Mouse (Mus musculus): ENCODE measurements around the gene Zfp119b. TPM values are rescaled to one million over a fixed set of nuclear protein-coding genes. Genes with fewer than 3 reads are reported as not detected.

Gene Zfp119b
- 4.3 and 5.5 TPM in 2 replicates for polyA plus RNA-seq (2015; fragmentation: Nextera tagmentation; extraction: Ambion mirVana)

DNA sequence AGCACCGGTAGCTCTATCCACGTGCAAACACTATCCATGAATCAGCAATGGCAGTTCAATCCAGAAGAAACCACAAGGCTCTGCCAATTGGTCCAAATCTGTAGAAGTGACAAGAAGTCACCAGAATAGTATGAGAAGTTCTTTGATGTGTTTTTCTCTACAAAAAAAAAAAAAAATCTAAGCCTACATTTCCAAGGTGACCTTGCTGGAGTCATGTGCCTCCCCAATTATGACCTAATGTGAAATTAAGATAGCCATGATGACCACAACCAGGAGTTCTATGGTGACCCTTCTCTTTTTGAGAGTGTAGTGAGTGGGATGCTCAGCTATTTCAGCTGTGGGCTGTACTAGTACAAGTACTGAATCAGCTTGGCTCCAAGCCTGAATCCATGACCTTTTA, at the start of gene Zfp119b:
TSS of gene Zfp119b (minus strand) at position 101 of the 400 bp plus-strand sequence.
- H3K4me2 ChIP-seq, result no peak within 1 kb of the TSS
- H3K27ac ChIP-seq, result no peak within 1 kb of the TSS
- WGBS, result 84% methylated on average over 2 of the region's 2 CpGs
- no peak within 1 kb of the TSS for H3K9ac ChIP-seq
- H3K36me3 ChIP-seq, result no peaks in the 10 kb centered on the region
- H3K9me3 ChIP-seq (replicated peaks), result no peaks in the 10 kb centered on the region
- peaks cover 4% of the 10 kb centered on the region; the same call in 1 of the 2 replicates for H3K4me1 ChIP-seq (replicated peaks)
- H3K27me3 ChIP-seq, result peaks cover 5% of the 10 kb centered on the region; the same call in 1 of the 2 replicates
- ATAC-seq (replicated peaks; ENCODE audit: insufficient number of reproducible peaks, insufficient read depth, low FRiP score, low read depth), result no peak
- no peak within 1 kb of the TSS for H3K4me3 ChIP-seq

DNA sequence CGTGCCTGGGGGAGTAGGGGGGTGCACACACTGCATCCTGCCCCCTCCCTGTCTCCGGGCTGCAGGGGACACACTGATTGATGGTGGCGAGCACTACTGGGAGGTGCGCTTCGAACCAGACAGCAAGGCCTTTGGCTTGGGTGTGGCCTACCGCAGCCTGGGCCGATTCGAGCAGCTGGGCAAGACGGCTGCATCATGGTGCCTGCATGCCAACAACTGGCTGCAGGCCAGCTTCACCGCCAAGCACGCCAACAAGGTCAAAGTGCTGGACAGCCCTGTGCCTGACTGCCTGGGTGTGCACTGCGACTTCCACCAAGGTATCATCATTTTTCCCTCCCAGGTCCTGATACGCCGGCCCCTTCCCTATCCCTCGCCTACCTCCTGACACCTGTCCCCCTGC, 46.7 kb upstream of the Zfp119b start:
- Histone ChIP-seq H3K27ac (no peak overlapping the region), H3K4me2 (no peak overlapping the region), H3K9me3 (replicated peaks) (no peaks in the 10 kb centered on the region), H3K36me3 (no peaks in the 10 kb centered on the region), H3K4me3 (no peak overlapping the region), H3K27me3 (peaks cover 16% of the 10 kb centered on the region), H3K4me1 (replicated peaks) (no peaks in the 10 kb centered on the region), H3K9ac (no peak overlapping the region)
- ATAC-seq (replicated peaks; ENCODE audit: insufficient number of reproducible peaks, insufficient read depth, low FRiP score, low read depth), result no peak
- 79% methylated on average over 15 of the region's 15 CpGs for WGBS

DNA sequence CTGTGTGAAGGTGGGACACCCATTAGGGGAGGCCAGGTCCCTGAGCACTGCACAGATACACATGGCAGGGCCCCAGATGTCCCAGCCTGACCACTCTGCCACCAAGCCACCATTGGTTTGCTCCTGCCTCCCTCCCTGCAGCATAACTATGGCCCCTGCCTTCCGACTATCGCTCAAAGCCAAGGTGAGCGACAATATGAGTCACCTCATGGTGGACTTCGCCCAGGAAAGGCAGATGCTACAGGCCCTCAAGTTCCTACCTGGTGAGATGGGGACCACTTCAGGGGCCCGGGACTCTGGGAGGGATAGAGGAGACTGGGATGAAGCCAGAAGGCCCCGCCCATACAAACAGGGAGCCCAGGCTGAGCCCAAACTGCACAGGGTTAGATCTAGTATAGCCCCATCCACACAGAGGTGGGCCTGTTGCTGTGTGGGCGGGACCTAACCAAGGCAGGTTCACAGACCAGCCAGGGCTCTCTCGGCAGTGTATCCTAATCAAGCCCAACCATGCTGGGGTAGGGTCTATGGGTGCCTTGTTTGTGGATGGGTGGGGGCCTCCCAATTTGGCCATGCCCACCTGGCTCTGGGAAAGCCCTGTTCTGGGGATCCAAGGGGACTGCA, 41.1 kb upstream of the Zfp119b start:
- Histone ChIP-seq H3K27me3 (peaks cover 26% of the 10 kb centered on the region), H3K4me2 (no peak overlapping the region), H3K9me3 (replicated peaks) (no peaks in the 10 kb centered on the region), H3K4me1 (replicated peaks) (peaks cover 6% of the 10 kb centered on the region), H3K9ac (no peak overlapping the region), H3K36me3 (no peaks in the 10 kb centered on the region), H3K27ac (no peak overlapping the region), H3K4me3 (no peak overlapping the region)
- no peak for ATAC-seq (replicated peaks; ENCODE audit: insufficient number of reproducible peaks, insufficient read depth, low FRiP score, low read depth)
- WGBS, result 70% methylated on average over 8 of the region's 8 CpGs

DNA sequence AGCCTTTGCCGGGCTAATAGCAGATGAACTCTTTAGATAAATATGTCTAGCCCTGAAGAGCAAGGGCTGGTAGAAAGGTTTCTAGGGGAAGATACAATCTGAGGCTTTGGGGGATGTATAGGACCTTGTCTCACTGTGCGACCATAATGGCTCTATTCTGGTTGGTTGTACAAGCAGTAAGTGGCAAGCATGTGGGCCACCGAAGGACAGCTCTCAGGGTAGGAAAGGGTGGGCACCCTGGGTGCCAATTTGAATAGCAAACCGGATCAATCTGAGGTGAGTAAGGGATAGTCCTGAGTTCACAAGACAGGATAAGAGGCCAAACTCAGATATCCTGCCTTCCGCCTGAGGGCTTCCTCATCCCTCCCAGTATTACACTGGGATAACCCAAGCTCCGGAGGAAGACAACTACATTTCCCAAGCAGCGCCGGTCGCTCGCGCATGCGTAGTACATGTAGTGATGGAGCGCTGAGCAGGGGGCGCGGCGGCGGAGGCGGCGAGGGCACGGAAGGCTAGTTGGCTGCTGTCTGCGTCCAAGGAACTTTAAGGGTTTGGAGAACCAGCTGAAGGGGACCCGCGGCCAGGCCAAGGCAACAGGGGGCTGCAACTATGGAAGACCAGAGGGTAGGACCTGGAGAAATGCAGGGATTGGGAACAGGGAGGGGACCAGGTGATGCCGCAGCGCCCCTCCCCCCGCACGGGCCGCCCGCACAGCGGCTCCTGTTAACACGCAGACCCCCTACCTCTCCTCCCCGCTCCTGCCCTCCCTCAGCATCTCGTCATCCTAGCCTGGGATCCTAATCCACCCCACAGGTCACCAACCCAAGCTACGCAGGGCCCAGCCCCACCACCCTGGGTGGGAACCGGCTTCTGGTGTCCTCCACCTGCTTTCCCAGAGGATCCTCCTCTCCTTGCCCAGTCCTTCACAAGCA, 37.0 kb upstream of the Zfp119b start, which contains the start of gene Fsd1:
TSS of gene Fsd1 (plus strand) at position 480 of the 932 bp plus-strand sequence.
- Histone ChIP-seq H3K4me2 (peak within 1 kb of the TSS; percentile 55), H3K36me3 (no peaks in the 10 kb centered on the region), H3K4me1 (replicated peaks) (peaks cover 6% of the 10 kb centered on the region), H3K27ac (no peak within 1 kb of the TSS), H3K4me3 (peak within 1 kb of the TSS; percentile 37), H3K9ac (0 out of 2 replicates have a peak within 1 kb of the TSS, but pooled peaks have one; percentile 15), H3K27me3 (peaks cover 27% of the 10 kb centered on the region), H3K9me3 (replicated peaks) (no peaks in the 10 kb centered on the region)
- 8% methylated on average over 35 of the region's 35 CpGs for WGBS
- peak; percentile 23; the same call in 1 of the 2 replicates for ATAC-seq (replicated peaks; ENCODE audit: insufficient number of reproducible peaks, insufficient read depth, low FRiP score, low read depth)

DNA sequence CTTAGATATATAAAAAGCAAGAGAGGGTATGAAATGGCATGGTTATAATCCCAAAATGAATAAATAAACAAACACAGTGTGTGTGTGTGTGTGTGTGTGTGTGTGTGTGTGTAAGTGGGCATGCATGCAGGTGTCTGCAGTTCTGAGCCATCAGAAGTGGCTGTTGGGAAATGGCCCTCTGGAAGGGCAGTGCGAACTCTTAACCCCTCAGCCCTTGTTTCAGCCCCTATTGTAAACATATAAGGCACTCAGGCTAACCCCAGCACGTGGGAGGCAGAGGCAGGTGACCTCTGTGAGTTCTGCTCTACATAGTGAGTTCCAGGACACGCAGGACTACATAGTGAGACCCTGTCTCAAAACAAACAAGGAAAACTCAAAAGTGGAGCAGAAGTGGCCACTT, 28.0 kb upstream of the Zfp119b start:
- Histone ChIP-seq H3K4me2 (no peak overlapping the region), H3K4me1 (replicated peaks) (peaks cover 9% of the 10 kb centered on the region), H3K27ac (no peak overlapping the region), H3K27me3 (0 out of 2 replicates have a peak, but pooled peaks cover 11% of the 10 kb centered on the region), H3K4me3 (no peak overlapping the region), H3K36me3 (no peaks in the 10 kb centered on the region), H3K9ac (no peak overlapping the region), H3K9me3 (replicated peaks) (no peaks in the 10 kb centered on the region)
- 47% methylated on average over 3 of the region's 3 CpGs for WGBS
- ATAC-seq (replicated peaks; ENCODE audit: insufficient number of reproducible peaks, insufficient read depth, low FRiP score, low read depth), result no peak

DNA sequence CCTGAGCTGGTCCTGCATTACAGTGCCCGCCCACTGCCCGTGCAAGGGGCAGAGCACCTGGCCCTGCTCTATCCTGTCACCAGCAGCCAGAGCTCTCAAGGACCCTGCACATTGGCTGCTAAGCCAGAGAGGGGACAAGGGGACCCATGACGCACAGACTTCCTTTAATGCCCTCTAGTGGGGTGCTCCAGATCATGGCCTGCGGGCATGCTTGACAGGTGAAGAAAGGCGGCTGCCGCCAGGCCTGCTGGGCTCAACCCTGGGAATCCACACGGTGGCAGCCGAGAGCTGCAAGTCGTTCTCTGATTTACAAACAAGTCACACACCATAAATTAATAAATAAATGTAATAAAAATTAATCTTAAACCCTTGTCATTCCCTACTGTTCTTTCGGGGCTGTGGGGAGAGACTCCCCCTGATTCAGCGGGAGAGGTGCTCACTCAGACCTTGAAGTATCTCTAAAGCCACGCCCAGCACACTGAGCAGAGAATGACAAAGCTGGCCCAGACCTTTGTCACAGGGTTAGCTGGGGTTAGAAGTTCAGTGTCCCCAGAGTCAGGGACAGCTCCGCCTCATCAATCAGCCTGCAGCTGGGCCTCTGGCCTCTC, 27.1 kb upstream of the Zfp119b start:
- Histone ChIP-seq H3K27me3 (peaks cover 15% of the 10 kb centered on the region), H3K4me1 (replicated peaks) (peaks cover 10% of the 10 kb centered on the region), H3K36me3 (no peaks in the 10 kb centered on the region), H3K9me3 (replicated peaks) (no peaks in the 10 kb centered on the region), H3K4me2 (0 out of 2 replicates have a peak overlapping the region, but pooled peaks have one; percentile 13), H3K27ac (no peak overlapping the region), H3K9ac (no peak overlapping the region), H3K4me3 (no peak overlapping the region)
- 15% methylated on average over 13 of the region's 13 CpGs for WGBS
- ATAC-seq (replicated peaks; ENCODE audit: insufficient number of reproducible peaks, insufficient read depth, low FRiP score, low read depth), result peak; percentile 28; the same call in 1 of the 2 replicates

DNA sequence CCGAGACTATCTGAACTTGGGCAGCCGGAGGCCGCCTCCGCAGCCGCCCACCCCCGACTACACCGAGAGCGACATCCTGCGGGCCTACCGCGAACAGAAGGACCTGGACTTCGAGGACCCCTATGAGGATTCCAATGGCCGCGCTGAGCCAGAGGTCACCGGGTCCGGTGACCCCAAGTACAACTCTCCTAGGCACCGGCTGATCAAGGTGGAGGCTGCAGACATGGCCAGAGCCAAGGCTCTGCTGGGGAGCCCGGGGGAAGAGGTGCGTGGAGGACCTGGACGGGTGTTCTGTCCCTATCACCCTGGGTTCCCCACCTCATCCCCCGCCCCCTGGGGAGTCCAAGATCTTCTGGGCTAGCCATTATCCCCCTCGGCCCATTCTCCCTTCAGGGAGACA, 22.2 kb upstream of the Zfp119b start:
- H3K9ac ChIP-seq, result no peak overlapping the region
- peaks cover 29% of the 10 kb centered on the region for H3K27me3 ChIP-seq
- 37% methylated on average over 22 of the region's 22 CpGs for WGBS
- peaks cover 9% of the 10 kb centered on the region; the same call in 1 of the 2 replicates for H3K36me3 ChIP-seq
- no peaks in the 10 kb centered on the region for H3K9me3 ChIP-seq (replicated peaks)
- H3K27ac ChIP-seq, result no peak overlapping the region
- H3K4me1 ChIP-seq (replicated peaks), result peaks cover 36% of the 10 kb centered on the region
- peak overlapping the region; percentile 97 for H3K4me2 ChIP-seq
- no peak overlapping the region for H3K4me3 ChIP-seq
- no peak for ATAC-seq (replicated peaks; ENCODE audit: insufficient number of reproducible peaks, insufficient read depth, low FRiP score, low read depth)

DNA sequence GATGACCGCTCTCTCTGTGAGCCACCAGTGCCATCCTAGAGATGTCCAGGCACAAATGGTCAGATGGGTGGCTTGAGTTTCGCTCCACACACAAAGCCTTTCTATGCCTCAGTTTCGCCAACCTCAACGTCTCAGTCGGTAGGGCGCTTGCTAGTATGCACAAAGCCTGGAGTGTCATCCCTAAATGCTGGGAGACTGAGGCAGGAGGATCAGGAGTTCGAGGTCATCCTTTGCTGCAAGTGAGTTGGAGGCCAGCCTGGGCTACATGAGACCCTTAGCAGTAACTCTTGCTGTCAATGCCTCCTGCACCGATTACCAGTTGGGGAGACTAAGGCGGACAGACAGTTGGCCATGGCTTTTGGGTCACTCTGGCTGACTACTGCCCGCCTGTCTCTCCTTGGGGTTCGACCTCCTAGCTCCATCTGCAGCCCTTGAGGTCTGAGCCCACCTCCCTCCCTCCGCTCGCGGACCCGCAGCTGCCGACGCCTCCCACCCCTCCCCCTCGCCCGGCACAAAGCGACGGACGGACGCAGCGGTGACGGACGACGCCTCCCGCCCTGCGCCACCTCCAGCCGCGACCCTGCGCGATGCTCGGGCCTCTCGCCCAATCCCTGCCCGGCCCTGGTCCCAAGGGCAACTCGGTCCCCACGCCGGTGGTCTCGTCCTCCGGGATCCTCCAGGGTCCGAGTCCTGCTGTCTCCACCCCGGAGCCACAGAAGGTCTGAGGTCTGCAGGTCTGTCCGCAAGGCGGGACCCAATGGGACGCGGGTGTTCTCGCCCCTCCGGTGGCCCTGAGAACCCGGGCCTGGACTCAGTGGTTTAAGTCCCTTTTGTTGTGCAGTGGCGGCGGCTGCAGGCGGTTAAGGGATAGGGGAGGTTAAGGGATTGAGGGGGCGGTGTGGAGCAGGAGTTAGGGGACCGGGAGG, 20.9 kb upstream of the Zfp119b start, which contains the start of gene Shd:
TSS of gene Shd (plus strand) at position 502 of the 926 bp plus-strand sequence.
- Histone ChIP-seq H3K36me3 (peaks cover 13% of the 10 kb centered on the region; the same call in 1 of the 2 replicates), H3K4me3 (peak within 1 kb of the TSS; percentile 58), H3K9ac (peak within 1 kb of the TSS; percentile 67), H3K4me1 (replicated peaks) (peaks cover 33% of the 10 kb centered on the region), H3K4me2 (peak within 1 kb of the TSS; percentile 97), H3K9me3 (replicated peaks) (no peaks in the 10 kb centered on the region), H3K27ac (no peak within 1 kb of the TSS), H3K27me3 (peaks cover 29% of the 10 kb centered on the region)
- 8% methylated on average over 55 of the region's 55 CpGs for WGBS
- no peak; the same call in 1 of the 2 replicates for ATAC-seq (replicated peaks; ENCODE audit: insufficient number of reproducible peaks, insufficient read depth, low FRiP score, low read depth)

DNA sequence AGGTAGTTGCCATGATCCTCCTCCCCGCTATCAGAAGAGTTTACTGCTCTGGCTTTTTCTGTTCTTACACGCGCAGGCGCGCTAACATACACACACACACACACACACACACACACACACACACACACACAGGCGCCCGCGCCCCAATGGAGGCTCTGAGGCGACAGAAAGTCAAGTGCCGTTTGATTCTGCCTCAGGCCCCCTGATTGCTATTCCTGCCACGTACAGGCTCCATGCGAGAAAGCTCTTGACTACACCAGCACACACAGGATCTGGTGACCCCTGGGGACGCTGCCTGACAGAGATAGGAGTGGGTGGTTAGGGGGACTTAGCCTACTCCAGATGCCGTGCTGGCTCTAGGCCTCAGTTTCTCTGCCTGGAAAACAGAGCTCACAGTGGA, 20.3 kb upstream of the Zfp119b start:
- Histone ChIP-seq H3K9me3 (replicated peaks) (no peaks in the 10 kb centered on the region), H3K4me1 (replicated peaks) (peaks cover 33% of the 10 kb centered on the region), H3K4me2 (peak overlapping the region; percentile 97), H3K9ac (no peak overlapping the region), H3K27me3 (peaks cover 29% of the 10 kb centered on the region), H3K36me3 (peaks cover 19% of the 10 kb centered on the region), H3K27ac (no peak overlapping the region), H3K4me3 (peak overlapping the region; percentile 58; the same call in 1 of the 2 replicates)
- ATAC-seq (replicated peaks; ENCODE audit: insufficient number of reproducible peaks, insufficient read depth, low FRiP score, low read depth), result no peak
- WGBS, result 34% methylated on average over 14 of the region's 14 CpGs

DNA sequence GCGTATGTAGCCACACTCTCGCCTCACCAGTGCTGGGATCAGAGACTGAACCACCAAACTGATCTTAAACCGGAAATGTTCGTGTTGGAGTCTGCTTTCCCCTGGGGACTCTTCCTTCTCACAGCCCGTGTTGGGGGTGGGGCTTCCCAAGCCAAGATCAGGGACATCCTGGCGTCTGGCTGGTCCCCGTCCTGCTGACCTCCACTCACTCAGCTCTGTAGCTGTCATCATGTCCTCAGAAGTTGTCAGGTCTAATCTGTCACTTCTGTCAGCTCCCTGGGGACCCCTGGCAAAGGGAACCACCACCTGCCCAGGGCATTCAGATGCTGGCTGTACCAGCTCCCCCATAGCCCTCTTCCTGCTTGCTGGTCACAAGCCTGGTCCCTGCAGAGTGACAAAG, 18.9 kb upstream of the Zfp119b start:
- H3K9ac ChIP-seq, result 0 out of 2 replicates have a peak overlapping the region, but pooled peaks have one; percentile 17
- no peaks in the 10 kb centered on the region for H3K9me3 ChIP-seq (replicated peaks)
- no peak overlapping the region for H3K4me2 ChIP-seq
- no peak overlapping the region for H3K4me3 ChIP-seq
- H3K27me3 ChIP-seq, result peaks cover 26% of the 10 kb centered on the region
- H3K4me1 ChIP-seq (replicated peaks), result peaks cover 35% of the 10 kb centered on the region
- H3K27ac ChIP-seq, result no peak overlapping the region
- WGBS, result 40% methylated on average over 7 of the region's 7 CpGs
- ATAC-seq (replicated peaks; ENCODE audit: insufficient number of reproducible peaks, insufficient read depth, low FRiP score, low read depth), result 0 out of 2 replicates have a peak, but pooled peaks have one; percentile 3
- peaks cover 23% of the 10 kb centered on the region for H3K36me3 ChIP-seq
